Mouse (Mus musculus) kidney, adult 11 months (tissue): ENCODE measurements around the gene Tmem266.

Experiments used
- DNase-seq: peaks from one replicate; pipeline ENCODE4 v3.0.0; 2022

Tmem266 gene

GRCm38 (mm10) chr9:55326515-55327233, at the start of gene Tmem266, which contains the start of gene Nrg4:
Gene Tmem266, plus strand, starts transcription at chr9:55326913.
Gene Nrg4, minus strand, starts transcription at chr9:55326844.
- peak; percentile 63 for DNase-seq

GRCm38 (mm10) chr9:55277562-55277961, 49.2 kb upstream of the Tmem266 start:
- DNase-seq, result peak; percentile 84

DNA sequence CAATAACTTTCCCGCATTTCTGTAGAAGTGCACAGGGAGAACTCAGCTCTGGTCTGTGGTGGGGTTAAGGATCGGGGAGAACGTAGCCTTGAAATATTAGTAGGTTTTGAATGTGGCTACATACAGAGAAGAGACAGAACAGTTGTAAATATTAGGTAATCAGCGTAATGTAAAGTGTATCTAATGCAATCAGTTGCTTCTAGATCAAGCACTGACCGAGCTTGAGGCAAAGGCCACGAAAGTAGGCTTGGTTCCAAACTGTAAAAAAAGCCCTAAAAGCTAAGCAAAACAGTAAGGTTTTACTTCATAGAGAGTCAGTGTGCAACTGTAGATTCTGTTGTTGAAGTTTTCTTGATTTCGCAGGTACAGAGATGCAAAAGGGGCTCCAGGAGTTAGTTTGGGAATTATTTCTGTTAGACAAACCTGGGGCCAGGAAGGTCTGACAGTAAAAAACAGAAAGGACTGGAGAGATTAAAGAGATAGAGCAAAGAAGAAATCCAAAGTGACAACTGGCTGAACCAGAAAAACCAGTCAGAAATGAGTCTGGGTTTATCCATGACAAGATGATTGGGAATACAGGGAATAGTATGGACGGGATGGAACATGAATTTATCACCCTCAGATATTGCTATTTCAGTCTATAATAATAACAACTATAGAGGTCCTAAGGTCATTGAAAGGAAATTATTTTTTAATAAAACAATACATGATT, 47.4 kb upstream of the Tmem266 start:
- DNase-seq, result no peak

GRCm38 (mm10) chr9:55283516-55283915, 43.2 kb upstream of the Tmem266 start:
- DNase-seq, result peak; percentile 36

DNA sequence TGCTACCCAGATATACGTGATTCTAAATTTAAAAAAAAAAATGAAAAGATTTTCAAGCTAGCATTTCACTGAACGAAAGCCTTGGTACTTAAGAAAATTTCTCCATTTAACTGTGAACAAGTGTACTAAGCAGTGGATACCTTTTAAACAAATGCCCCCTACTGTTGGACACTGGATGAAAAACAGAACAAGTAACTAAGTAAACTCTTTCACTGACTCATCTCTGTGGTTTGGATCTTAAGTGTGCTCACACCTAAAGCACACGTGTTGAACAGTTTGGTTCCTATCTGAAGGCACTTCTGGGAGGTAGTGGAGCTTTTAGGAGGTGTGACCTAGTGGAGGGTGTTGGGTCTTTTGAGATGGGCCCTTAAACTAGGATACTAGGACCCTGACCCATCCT, 41.5 kb upstream of the Tmem266 start:
- DNase-seq, result no peak

- no peak for DNase-seq
Measured at GRCm38 (mm10) chr9:55289475-55290198, 37.1 kb upstream of the Tmem266 start.

DNA sequence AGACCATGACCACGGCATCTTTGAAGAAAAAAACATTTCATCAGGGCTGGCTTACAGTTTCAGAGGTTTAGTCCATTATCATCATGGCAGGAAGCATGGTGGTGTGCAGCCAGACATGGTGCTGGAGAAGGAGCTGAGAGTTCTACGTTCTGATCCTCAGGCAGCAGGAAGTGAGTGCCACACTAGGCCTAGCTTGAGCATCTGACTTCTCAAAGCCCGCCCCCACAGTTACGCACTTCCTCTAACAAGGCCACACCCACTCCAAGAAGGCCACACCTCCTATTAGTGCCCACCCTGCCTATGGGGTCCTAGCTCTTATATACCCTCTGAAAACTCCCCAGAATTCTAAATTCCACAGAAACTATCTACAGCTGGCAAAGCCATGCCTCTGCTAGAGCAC, 34.7 kb upstream of the Tmem266 start:
- no peak for DNase-seq

- DNase-seq, result no peak
Measured at GRCm38 (mm10) chr9:55296221-55296620, 30.5 kb upstream of the Tmem266 start.

- no peak for DNase-seq
Measured at GRCm38 (mm10) chr9:55307066-55307465, 19.6 kb upstream of the Tmem266 start.

- DNase-seq, result no peak
Measured at GRCm38 (mm10) chr9:55307557-55307956, 19.2 kb upstream of the Tmem266 start.

- no peak for DNase-seq
Measured at GRCm38 (mm10) chr9:55308455-55308854, 18.3 kb upstream of the Tmem266 start.

DNA sequence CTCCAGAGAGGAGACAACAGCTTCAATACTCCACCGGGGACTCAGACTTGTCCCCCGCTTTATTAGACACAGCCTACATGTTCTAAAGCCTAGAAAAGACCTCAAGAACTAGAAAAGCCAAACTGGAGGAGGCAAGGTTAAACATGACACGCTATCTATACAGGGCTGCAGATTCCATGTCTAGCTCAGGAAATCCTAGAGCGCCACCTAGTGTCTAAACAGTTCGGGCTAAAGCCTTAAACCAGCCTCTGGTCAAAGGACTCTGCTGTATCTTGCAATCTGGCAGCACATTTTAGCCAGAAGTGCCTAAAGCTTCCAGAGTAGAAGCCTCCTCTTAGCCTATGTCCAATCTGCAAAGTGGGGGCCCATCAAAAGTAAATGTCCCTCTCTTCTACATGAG, 15.2 kb upstream of the Tmem266 start:
- peak; percentile 59 for DNase-seq

DNA sequence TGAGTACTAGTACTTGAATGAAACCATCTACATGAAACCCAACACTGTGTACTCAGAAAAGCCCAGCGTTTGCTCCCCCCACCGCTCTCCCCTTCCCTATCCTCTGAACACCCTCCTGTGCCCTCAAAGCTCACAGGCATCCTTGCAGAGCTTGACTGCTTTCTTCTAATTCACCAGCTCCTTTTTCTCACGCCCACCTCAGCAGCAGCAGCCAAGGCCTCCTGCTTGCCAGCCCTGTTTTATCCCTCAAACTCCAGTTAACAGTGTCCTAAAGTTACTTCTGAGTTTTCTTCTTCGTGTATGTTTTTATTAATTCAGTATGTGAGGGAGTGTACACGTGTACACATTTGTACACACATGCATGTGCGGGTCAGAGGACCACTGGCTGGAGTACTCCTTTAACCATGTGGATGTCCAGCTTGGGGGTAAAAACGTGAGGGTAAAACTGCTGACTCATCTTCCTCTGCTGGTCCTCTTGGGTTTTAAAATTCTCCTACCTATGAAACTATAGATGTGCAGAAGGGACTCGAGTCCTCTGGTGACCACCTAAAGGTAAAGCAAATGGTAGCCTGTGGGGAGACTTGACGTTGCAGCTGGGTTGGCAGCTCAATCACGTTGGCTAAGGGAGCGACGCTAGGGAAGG, 13.0 kb upstream of the Tmem266 start:
- DNase-seq, result no peak

DNA sequence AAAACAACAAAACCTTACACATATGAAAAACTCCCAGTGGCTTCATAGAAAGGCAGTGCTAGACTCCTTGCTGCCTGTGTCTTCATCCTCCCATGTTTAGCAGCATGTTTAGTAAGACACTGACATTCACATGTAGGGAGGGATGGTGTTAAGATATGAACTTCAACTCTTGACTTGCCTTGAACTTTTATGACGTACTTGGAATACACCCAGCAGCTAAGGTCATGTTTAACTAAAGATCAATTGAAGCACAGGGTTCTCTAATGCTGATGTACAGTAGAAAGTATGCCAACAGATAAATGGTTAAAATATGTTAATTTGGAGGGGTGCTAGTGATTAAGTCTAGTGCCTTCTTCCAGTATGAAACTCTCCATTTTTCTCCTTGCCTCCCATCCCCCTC, 4.1 kb upstream of the Tmem266 start:
- DNase-seq, result no peak

- no peak for DNase-seq
Measured at GRCm38 (mm10) chr9:55324085-55324484, 2.6 kb upstream of the Tmem266 start.

GRCm38 (mm10) chr9:55324516-55324915, 2.2 kb upstream of the Tmem266 start:
- DNase-seq, result no peak

GRCm38 (mm10) chr9:55325061-55325460, 1.7 kb upstream of the Tmem266 start:
- no peak for DNase-seq

DNA sequence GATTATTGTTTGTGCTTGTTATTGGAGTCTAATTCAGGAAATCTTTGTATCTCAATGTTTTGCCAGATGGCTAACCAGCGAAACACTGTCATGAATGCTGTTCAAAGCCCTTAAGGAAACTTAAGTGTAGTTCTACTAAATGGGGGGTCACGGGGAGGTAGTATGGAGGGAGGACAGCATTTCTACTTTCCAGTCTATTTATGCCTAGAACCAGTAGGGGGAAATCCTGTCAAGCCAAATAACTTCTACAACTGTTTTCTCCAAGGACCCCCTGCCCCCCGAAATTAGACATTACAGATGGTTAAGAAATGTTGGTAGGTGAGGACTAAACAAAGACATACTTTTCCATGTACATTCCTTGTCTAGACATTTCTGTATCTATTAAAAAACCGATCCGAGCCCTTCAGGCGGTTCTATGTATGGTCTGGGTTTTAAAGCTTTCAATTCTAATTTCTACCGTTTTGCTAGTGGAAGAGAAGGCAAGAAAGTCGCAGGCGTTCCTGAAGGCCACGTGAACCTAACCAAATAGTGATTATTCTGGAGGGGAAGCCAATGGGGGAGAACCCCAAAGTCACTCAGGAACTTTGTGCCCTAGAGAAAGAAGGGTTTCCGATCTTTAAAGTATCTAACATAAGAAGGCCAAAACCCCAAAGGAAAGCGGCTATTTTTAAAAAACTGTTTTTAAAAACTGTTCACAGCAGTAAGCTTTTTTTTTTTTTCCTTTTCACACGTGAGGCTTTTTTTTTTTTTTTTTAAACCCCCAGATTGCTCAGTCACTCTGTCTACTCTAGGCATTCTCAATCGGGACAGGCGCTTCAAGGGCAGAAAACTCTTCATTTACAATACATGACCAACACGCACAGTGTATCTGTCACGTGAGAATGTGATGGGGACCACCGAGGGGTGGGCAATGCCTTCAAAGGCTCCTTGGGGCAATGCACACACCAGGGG, 874 bp upstream of the Tmem266 start:
- no peak for DNase-seq

- no peak for DNase-seq
Measured at GRCm38 (mm10) chr9:55327234-55327615, 512 bp downstream of the Tmem266 start.

DNA sequence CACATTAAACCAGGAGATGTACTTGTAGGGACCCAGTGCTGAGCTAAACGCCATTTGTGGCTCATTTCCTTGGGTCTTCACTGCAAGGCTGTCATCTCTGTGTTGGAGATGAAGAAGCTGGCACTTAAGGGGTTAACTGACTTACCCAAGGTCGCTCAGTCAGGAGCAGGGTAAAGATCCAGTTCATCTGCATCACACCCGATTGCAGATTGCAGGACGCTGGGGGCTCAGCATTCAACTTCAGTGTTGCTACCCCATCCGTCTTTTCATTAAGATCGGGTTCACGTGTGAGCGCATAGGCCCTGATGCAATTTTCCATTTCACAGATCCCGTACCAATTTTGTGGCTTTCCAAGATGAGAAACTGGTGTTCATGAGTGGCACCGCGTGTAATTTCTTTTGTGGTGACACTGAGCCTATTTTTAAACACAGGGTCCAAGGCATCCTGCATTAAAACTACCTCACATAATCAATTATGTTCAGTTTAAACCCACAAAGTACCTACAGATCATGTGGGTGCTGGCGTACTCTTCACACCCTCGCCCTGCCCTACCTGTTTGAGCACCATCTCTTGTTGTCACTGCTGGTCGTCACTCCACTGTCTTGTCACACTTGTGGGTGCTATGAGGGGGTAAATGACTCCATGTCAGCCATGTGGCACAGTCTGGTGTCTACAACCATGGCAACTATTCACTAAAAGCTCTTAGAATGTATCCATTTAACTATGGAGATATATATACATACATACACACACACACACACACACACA, 1.6 kb downstream of the Tmem266 start:
- DNase-seq, result no peak

DNA sequence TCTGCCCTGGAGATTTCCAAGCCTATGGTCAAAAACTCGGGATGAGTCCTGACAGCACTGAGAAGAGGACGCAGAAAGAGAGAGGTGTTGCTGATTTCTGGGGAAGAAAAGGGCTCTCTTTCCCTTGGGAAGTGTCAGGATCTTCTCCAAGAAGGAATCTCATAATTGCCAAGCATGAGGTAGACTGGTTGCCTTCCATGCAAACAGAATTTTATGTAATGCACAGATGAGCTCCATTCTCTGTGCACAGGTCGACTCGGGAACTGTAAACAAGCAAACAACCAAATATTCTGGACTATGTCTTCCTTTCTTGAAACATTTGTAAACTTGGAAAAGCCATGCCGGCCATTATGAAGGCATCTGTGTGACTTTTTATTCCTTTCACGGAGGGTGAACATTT, 2.7 kb downstream of the Tmem266 start:
- no peak for DNase-seq
